Mouse (Mus musculus): ENCODE results near the gene Tcea3. TPM values are rescaled to one million over a fixed set of nuclear protein-coding genes. Genes with fewer than 3 reads are reported as not detected.
A peak's percentile ranks its signal among the peaks of the same experiment; 100 is the strongest.

The Tcea3 gene
- total RNA-seq, 2 experiments from 2014 or later: 212 to 226 TPM

DNA sequence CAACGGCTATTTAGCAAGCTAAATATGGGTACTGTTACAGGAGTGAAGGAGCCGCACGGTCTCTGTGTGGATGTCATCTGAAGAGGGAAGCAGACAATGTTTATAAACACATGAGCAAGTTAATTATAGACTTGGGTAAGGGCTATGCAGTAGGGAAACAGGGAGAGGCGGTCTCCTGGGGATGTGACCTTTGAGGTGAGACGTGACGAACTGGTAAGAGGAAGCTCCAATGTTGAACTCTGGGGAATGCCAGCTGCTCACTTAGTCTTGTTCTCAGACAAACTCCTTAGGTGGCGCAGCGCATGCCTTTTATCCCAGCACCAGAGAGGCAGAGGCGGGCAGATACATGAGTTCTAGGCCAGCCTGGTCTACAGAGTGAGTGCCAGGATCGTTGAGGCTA is 14.4 kb downstream of the Tcea3 start:
- no peak for DNase-seq
- intact Hi-C loops (cut with DNase I; ENCODE audit: low total_unique reads): no loop called here

DNA sequence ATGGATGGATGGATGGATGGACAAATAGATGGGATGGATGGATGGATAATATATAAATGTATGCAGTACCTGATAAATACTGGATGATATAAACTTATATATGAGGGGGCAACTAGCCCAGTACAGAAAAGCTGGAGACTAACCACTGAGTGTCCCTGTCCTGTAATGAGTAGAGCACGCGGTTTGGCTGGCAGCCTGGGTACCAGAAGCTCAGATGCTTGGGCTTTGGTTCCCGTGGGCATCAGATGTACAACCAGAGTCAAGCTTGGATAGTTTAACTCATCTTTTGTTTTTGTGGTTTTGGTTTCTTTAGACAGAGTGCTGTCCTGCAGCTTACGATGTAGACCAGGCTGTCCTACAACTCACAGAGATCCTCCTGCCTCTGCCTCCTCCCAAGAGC is 16.0 kb downstream of the Tcea3 start:
- no peak for DNase-seq
- intact Hi-C loops (cut with DNase I; ENCODE audit: low total_unique reads): no loop called here

DNA sequence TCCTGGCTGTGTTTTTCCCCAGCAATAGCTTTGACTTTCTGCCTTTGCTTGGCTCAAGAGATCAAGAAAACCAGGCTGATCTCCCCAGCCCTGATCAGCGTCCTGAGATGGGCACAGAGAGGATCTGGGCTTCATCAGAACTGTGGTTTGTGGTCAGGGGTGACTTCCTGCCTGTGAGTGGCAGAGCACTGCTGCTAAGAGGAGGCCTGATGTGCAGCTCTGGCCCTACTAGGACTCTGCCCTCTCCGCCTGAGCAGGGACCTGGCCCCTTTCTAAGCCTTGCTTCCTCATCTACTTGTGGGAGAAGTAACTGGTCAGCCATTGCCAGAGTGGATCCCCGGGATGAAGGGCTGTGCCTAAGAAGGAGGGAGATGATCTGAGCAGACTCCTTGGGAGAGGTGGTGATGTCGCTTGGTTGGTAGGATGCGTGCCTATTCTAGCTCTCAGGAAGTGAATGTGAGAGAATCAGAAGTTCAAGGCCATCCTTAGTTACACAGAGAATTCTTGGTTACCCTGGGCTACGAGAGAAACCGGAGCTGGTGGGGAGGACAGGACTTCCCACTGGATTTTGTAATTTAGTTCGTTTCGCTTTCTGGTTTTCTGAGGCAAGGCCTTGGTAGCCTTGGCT is 19.3 kb downstream of the Tcea3 start:
- no peak for DNase-seq
- intact Hi-C loops (cut with DNase I; ENCODE audit: low total_unique reads): no loop called here

DNA sequence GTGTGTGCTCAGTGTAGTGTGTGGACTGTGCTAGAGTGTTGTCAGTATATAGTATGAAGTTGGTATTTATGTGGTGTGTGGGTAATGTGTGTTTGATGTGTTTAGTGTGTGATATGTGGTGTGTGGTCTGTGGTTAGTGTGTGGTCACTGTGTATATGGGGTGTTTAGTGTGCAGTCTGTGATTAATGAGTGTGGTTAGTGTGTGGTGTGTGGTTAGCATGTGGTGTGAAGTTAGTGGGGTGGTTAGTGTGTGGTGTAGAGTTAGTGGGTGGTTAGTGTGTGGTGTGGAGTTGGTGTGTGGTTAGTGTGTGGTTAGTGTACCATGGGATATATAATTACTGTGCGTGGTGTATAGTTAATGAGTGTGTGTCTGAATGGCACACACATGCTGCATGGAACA is 21.4 kb downstream of the Tcea3 start:
- no peak for DNase-seq
- intact Hi-C loops (cut with DNase I; ENCODE audit: low total_unique reads): no loop called here

DNA sequence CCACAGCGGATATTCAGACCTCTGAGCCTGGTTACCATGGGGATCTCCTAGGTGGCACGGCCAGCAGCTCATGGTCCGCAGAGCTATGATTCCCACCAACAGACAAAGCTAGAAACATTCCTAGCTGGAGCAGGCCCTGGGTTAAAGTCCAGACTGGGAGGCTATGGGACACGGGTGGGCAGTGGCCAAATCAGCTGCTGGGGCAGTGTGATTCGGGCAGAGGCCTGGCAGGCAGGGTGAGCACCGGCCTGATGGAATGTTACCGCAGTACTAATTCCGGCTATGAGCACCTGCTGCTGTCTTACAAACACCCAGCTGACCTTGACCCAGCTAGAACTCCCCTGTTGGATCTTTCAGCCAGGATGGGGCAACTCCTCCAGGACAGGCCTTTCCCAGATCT is 23.1 kb downstream of the Tcea3 start:
- DNase-seq: peak; percentile 56
- intact Hi-C loops (cut with DNase I; ENCODE audit: low total_unique reads): no loop called here

DNA sequence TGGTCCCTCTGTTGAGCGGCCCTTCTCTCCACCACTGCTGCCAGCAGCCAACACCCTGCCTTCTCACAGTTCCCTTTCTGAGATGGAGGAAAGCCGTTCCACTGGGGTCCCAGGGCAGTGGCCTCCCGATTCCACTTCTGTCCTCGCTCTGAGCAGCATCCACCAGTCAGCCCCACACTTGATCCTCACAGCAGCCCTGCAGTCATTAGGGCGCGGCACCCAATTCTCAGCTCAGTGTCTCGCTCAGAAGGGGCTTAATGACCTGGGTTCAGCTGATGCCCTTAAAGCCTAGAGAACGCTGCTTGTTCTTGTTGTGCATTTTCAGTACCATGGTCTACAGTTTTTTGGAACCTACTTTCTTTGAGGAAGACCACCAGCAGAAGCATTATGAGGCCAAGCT is 33.6 kb downstream of the Tcea3 start:
- DNase-seq: no peak
- intact Hi-C loops (cut with DNase I; ENCODE audit: low total_unique reads): no loop called here

DNA sequence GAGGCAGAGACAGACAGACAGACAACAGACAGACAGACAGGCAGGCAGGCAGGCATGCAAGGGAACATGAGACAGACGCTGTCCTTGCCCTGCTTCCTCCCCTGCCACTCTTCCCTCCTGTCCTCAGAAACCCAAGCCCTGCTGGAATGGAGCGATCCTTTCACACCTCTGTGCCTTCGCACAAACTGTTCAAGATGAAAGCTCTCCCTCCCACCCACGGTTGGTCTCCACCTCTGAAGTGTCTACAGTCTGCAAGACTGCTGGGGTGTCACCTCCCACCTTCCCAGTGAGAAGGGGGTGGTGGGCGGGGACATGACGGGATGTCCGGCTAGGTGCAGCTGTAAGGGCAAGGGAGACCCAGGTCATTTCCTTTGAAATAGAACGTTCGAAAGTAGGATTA is 34.1 kb downstream of the Tcea3 start:
- DNase-seq: peak; percentile 26
- intact Hi-C loops (cut with DNase I; ENCODE audit: low total_unique reads): no loop called here

DNA sequence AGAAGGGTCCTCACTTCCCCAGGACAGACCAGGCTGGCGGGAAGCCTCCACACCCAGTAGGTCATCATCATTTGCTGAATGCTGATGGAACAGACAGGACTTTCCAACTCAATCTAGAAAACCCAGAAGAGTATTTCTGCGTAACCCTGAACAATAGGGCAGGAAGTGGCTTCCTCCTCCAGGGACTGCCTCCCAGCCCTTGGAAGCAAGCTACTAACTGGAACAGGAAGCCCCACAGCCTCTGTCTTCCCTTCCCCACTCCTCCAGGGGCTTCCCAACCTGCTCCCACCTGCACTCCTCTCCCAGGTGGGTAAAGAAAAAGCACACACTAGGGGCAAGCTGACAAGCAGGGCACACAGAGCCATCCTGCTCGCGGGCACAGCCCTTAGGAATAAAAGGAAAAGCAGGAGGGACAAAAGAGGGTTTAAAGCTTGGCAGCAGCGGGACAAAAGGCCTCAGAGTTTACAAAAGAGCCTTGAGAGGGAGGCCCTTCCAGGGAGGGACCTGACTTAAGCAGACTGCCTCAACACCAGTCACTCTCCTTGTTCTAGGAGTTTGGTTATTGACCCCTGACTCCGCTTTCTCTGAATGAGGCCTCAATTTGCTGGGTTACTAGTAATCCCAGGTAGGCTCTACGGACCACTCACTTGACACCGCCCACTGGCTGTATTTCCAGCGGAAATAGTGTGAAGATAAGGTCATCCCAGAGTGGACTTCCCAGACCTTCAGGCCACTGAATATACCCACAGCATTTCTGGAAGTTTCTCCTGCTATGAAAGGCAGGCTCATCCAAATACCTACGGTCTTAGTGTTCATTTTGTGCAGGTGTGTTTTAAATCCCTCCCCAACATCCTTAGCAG is 35.3 kb downstream of the Tcea3 start:
- intact Hi-C loops (cut with DNase I; ENCODE audit: low total_unique reads): no loop called here
- DNase-seq: no peak

DNA sequence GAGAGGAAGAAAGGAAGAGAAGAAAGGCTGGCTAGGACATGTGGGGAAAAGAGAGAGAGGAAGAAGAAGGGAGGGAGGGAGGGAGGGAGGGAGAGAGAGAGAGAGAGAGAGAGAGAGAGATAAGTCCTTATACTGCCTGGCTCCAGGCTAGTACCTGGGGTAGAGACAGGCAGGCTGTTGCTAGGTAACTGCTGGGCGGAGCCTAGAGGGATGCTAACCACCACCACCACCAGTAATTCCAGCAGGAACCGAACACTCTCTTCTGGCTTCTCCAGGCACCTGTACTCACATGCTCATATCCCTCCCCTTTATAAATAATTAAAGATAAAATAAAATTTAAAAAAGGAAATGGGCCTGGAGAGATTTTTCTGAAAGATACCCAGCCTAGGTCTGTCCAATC is 36.3 kb downstream of the Tcea3 start:
- no peak for DNase-seq
- intact Hi-C loops (cut with DNase I; ENCODE audit: low total_unique reads): no loop called here

DNA sequence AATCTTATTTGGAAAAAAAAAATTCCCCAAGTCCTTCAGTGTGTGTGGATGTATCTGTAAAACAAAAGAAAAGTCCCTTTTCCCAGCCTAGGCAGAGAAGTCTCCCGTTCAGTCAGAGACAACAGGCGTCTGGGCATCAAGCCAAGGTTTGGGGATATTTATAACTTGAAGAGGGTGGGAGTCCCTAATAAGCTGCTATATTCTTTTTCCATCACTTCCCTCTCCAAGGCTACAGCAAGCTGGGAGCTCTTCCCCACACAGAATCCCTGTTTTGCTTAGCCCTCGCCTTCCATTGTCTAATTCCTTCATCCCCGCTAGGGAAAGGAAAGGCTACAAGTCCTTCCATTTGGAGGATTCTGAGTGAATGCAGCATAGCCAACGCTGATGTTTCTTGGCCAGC is 36.9 kb downstream of the Tcea3 start, which contains the start of gene Zfp46:
Gene Zfp46 (plus strand): TSS at position 229 of the 400 bp plus-strand sequence.
- peak; percentile 87 for DNase-seq
- intact Hi-C loops (cut with DNase I; ENCODE audit: low total_unique reads): no loop called here

DNA sequence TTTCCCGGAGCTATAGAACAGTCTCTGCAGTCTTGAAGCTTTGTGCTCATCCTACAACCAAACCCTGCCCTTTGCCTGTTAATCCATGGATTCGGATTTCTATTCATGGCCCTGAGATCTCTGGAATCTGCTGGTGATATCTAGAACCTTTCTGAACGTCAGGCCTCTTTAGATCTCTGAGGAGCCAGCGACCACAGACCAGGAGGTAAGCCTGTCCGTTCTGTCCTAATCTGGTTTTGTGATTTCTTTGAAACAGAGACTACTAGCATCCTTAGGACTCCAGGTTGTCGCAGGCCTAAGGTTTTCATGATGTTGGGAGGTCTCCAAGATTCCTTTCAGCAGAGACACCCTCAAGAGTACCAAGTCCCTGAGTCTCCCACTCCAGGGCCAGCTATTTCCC is 37.4 kb downstream of the Tcea3 start:
- intact Hi-C loops (cut with DNase I; ENCODE audit: low total_unique reads): no loop called here
- DNase-seq: no peak

DNA sequence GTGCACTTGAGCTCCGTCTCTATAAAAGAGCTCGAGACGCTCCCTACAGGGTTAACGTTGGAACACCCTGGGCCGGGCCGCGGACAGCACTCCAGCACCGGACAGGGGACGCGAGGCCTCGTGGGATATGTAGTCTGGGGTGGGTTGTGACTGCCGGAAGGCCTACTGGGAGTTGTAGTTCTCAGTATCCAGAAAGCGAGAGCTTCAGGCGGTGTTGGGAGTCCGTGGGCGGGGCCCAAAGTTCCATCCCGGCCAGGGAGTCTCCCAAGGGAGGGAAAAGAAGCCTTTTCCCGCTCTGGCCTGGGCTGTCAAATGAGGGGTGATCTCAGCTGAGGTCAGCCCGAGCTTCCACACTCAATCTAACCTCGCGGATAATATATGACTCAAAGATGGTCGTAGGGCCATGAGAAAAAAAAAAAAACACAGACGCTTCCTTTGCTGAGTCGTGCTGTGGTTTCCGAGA is 37.9 kb downstream of the Tcea3 start:
- DNase-seq: peak; percentile 96
- intact Hi-C loops (cut with DNase I; ENCODE audit: low total_unique reads): no loop called here

DNA sequence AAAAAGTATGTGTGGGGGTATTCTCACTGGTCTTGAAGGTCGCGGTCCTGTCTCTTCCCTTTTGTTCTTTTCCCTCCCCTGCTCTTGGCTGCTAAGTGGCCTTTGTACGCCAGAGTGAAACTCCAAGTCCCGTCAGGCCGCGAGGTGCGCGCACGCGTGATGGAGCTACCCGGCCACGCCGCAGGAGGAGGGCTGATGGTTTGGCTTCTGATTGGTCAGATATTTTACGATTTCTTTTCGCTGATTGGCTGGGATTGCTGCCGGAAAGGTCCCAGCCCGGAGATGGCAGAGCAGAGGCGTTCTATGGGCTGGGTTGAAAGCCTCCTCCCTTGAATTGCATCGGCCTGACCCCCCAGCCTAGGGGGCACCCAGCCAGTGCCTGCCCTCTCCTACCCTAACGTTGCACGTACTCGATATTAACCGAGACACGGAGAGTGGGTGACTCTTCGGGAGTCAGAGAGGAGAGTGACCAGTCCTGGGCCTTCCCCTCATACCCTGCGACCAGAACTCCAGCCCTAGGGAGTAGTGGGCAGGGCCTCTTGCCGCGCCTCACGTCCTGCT is 38.4 kb downstream of the Tcea3 start:
- intact Hi-C loops (cut with DNase I; ENCODE audit: low total_unique reads): no loop called here
- peak; percentile 97 for DNase-seq

DNA sequence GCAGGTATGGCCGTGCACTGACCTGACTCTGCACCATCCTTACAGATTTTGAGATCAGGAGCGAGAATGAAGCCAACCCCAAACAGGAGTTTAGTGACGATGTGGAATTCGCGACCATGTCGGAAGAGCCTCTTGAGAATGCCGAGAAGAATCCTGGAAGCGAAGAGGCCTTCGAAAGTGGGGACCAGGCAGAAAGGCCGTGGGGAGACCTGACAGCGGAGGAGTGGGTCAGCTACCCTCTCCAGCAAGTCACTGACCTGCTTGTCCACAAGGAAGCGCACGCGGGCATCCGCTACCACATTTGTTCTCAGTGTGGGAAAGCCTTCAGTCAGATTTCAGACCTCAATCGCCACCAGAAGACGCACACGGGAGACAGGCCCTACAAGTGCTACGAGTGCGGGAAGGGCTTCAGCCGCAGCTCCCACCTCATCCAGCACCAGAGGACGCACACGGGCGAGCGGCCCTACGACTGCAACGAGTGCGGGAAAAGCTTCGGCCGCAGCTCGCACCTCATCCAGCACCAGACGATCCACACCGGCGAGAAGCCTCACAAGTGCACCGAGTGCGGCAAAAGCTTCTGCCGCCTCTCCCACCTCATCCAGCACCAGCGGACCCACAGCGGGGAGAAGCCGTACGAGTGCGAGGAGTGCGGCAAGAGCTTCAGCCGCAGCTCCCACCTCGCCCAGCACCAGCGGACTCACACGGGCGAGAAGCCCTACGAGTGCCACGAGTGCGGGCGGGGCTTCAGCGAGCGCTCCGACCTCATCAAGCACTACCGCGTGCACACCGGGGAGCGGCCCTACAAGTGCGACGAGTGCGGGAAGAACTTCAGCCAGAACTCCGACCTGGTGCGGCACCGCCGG is 42.6 kb downstream of the Tcea3 start:
- intact Hi-C loops (cut with DNase I; ENCODE audit: low total_unique reads): no loop called here

DNA sequence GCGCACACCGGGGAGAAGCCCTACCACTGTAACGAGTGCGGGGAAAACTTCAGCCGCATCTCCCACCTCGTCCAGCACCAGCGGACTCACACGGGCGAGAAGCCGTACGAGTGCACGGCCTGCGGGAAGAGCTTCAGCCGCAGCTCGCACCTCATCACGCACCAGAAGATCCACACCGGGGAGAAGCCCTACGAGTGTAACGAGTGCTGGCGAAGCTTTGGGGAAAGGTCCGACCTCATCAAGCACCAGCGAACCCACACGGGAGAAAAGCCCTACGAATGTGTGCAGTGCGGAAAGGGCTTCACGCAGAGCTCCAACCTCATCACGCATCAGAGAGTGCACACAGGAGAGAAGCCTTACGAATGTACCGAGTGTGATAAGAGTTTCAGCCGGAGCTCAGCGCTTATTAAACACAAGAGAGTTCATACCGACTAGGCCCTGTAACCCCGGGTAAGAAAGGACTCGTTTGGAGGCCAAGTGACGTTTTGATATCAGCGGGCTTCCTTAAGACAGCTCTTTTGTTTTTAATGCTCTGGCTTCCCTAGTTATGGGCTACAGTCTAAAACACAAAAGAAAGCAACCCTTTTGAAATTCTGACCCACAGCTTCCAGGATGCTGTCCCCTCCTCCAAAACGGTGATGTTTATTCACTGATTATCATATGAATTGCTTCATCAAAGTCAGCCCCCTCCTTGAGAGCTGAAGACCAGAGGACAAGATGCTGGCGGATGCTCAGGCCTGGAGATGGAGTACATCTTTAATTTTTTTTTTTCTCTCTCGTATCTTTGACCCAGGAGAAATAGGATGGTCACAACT is 43.5 kb downstream of the Tcea3 start:
- no peak for DNase-seq
- intact Hi-C loops (cut with DNase I; ENCODE audit: low total_unique reads): no loop called here

More for the DNA sequence above, 42.6 kb downstream of the Tcea3 start:
- DNase-seq: no peak

DNA sequence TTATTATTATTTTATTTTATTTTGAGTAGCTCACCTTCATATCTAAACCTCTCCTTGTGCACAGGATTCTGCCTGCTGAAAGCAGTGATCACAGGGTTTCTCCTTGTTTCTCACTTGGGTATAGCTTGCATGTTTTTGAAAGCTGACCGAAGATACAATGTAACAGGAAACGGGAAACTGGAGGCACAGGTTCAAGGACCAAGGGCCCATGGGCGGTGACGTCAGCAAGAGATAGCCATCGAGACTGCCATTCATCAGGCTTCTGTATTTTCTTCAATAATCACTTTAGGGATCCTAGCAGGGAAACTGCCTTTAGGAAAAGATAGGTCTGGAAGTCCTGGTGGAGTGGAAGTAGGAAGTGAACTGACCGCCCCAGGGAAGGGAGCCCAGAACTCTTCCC is 44.2 kb downstream of the Tcea3 start:
- intact Hi-C loops (cut with DNase I; ENCODE audit: low total_unique reads): no loop called here

DNA sequence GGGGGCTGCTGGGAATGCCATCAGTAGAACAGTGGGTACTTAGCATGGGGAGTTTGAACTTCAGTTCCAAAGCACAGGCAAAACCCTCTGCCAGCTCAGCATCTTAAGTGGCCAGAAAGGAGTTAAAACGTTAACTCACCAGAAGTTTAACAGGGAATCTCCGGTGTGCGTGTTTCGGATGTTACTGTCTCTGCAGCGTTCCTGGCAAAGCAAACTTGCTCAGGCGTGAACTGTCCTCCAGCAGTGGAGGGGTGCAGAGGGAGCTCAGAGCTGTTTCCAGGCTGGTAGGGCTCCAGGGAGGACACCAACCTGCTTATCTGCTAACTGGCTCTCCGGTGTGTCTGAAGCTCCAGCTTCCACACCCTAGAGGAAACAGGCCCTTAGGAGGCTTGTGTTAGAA is 48.4 kb downstream of the Tcea3 start:
- intact Hi-C loops (cut with DNase I; ENCODE audit: low total_unique reads): no loop called here
- DNase-seq: no peak

More for the DNA sequence above, 44.2 kb downstream of the Tcea3 start:
- DNase-seq: no peak

DNA sequence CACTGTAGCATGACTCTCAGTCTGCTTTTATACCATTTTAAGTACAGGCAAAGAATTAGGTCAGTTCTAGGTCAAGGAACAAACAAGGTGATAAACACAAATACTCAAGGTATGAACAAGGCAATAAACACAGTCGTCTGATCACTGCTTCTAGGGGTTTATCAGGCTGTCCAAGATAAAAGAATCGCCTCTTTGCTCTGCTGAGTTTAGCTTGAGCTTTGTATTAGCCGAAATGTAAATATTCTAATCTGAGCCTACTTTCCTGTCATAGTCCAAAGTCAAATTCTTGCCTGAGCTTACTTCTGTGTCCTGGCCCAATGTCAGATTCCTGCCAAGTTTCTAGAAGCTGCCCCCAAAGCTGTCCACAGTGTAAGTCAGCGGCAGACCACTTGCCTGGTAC is 54.9 kb downstream of the Tcea3 start:
- no peak for DNase-seq
- intact Hi-C loops (cut with DNase I; ENCODE audit: low total_unique reads): no loop called here

DNA sequence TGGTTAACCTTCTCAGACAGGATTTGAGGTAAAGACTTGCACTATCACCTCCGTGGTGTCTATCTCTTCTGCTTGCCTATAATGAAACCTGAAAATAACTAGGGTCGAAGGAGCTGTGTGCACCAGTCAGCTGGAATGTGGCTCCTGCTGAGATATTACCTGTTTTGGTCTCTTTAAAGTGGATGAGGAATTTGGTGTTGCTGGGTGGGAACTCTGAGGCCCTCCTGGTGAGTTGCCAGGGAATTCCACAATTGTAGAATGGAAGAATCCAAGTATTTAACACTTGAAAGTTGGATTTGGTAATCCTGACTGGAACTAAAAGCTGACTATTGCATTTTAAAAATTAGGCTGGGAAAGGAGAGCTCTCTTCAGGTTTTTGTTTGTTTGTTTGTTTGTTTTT is 56.7 kb downstream of the Tcea3 start:
- intact Hi-C loops (cut with DNase I; ENCODE audit: low total_unique reads): no loop called here
- no peak for DNase-seq

Data from gastrocnemius, postnatal 14 days (tissue).